Mouse (Mus musculus): ENCODE measurements at regions not wholly inside any gene's neighbourhood (a gene's known extent, or its start where the extent isn't known, plus 50 kb on each side); places are given as distances from the start of the nearest gene placed in this dataset.

GRCm38 (mm10) chr13:60084975-60085374 is 92.2 kb downstream of the Gas1 start:
- no peak for TF ChIP-seq POLR2A (IDR thresholded peaks at IDR 0.05; ENCODE audit: insufficient read depth, low read depth, low read length)
- no peak for TF ChIP-seq CTCF (IDR thresholded peaks at IDR 0.05)
- TF ChIP-seq EP300 (IDR thresholded peaks at IDR 0.05; ENCODE audit: insufficient read depth, low read depth, low read length), result no peak
- peak; percentile 13 to 29 for DNase-seq
- Histone ChIP-seq H3K79me2 (replicated peaks; ENCODE audit: control insufficient read depth, insufficient read depth, low read length) (no peaks in the 10 kb centered on the region), H3K27me3 (ENCODE audit: control insufficient read depth, insufficient read depth, low read length) (no peaks in the 10 kb centered on the region), H3K36me3 (ENCODE audit: control insufficient read depth, insufficient read depth, low read length) (no peaks in the 10 kb centered on the region), H3K27ac (no peak overlapping the region), H3K9ac (ENCODE audit: low read depth, low read length) (peak overlapping the region; percentile 31; the same call in 1 of the 2 replicates), H3K4me1 (ENCODE audit: control insufficient read depth, insufficient read depth, low read length) (peaks cover 2% of the 10 kb centered on the region; the same call in 1 of the 2 replicates), H3K4me3 (no peak overlapping the region)
- intact Hi-C loops (cut with DNase I), result no loop called here
- WGBS, result 43% methylated on average over 12 of the region's 12 CpGs

GRCm38 (mm10) chr13:60084290-60084689 is 92.9 kb downstream of the Gas1 start:
- H3K27ac ChIP-seq, result no peak overlapping the region
- intact Hi-C loops (cut with DNase I), result no loop called here
- TF ChIP-seq POLR2A (IDR thresholded peaks at IDR 0.05; ENCODE audit: insufficient read depth, low read depth, low read length) (no peak), EP300 (IDR thresholded peaks at IDR 0.05; ENCODE audit: insufficient read depth, low read depth, low read length) (no peak), CTCF (IDR thresholded peaks at IDR 0.05) (no peak)
- no peaks in the 10 kb centered on the region for H3K36me3 ChIP-seq (ENCODE audit: control insufficient read depth, insufficient read depth, low read length)
- no peak overlapping the region for H3K9ac ChIP-seq (ENCODE audit: low read depth, low read length)
- DNase-seq, result no peak
- no peaks in the 10 kb centered on the region for H3K27me3 ChIP-seq (ENCODE audit: control insufficient read depth, insufficient read depth, low read length)
- H3K4me3 ChIP-seq, result no peak overlapping the region
- H3K4me1 ChIP-seq (ENCODE audit: control insufficient read depth, insufficient read depth, low read length), result peaks cover 2% of the 10 kb centered on the region; the same call in 1 of the 2 replicates
- no peaks in the 10 kb centered on the region for H3K79me2 ChIP-seq (replicated peaks; ENCODE audit: control insufficient read depth, insufficient read depth, low read length)
- WGBS, result 56% methylated on average over 4 of the region's 4 CpGs

- intact Hi-C loops (cut with DNase I), result no loop called here
- TF ChIP-seq EP300 (IDR thresholded peaks at IDR 0.05; ENCODE audit: insufficient read depth, low read depth, low read length) (no peak), CTCF (IDR thresholded peaks at IDR 0.05) (no peak), POLR2A (IDR thresholded peaks at IDR 0.05; ENCODE audit: insufficient read depth, low read depth, low read length) (no peak)
- Histone ChIP-seq H3K4me1 (ENCODE audit: control insufficient read depth, insufficient read depth, low read length) (peaks cover 3% of the 10 kb centered on the region; the same call in 1 of the 2 replicates), H3K36me3 (ENCODE audit: control insufficient read depth, insufficient read depth, low read length) (no peaks in the 10 kb centered on the region), H3K4me3 (no peak overlapping the region), H3K27ac (no peak overlapping the region), H3K79me2 (replicated peaks; ENCODE audit: control insufficient read depth, insufficient read depth, low read length) (no peaks in the 10 kb centered on the region), H3K27me3 (ENCODE audit: control insufficient read depth, insufficient read depth, low read length) (no peaks in the 10 kb centered on the region), H3K9ac (ENCODE audit: low read depth, low read length) (no peak overlapping the region)
- DNase-seq, result no peak
- WGBS, result 77% methylated on average over 10 of the region's 10 CpGs
Observed at GRCm38 (mm10) chr13:60080113-60080512, 97.1 kb downstream of the Gas1 start.

GRCm38 (mm10) chr13:60078331-60079050 is 98.7 kb downstream of the Gas1 start:
- H3K79me2 ChIP-seq (replicated peaks; ENCODE audit: control insufficient read depth, insufficient read depth, low read length), result no peaks in the 10 kb centered on the region
- 69% methylated on average over 8 of the region's 8 CpGs for WGBS
- H3K27me3 ChIP-seq (ENCODE audit: control insufficient read depth, insufficient read depth, low read length), result no peaks in the 10 kb centered on the region
- no peak overlapping the region for H3K4me3 ChIP-seq
- H3K36me3 ChIP-seq (ENCODE audit: control insufficient read depth, insufficient read depth, low read length), result no peaks in the 10 kb centered on the region
- H3K27ac ChIP-seq, result no peak overlapping the region
- TF ChIP-seq CTCF (IDR thresholded peaks at IDR 0.05) (no peak), EP300 (IDR thresholded peaks at IDR 0.05; ENCODE audit: insufficient read depth, low read depth, low read length) (no peak), POLR2A (IDR thresholded peaks at IDR 0.05; ENCODE audit: insufficient read depth, low read depth, low read length) (no peak)
- peaks cover 3% of the 10 kb centered on the region; the same call in 1 of the 2 replicates for H3K4me1 ChIP-seq (ENCODE audit: control insufficient read depth, insufficient read depth, low read length)
- intact Hi-C loops (cut with DNase I), result no loop called here
- DNase-seq, result peak; percentile 44 to 62
- no peak overlapping the region for H3K9ac ChIP-seq (ENCODE audit: low read depth, low read length)

- H3K4me1 ChIP-seq (ENCODE audit: control insufficient read depth, insufficient read depth, low read length), result peaks cover 3% of the 10 kb centered on the region; the same call in 1 of the 2 replicates
- no peaks in the 10 kb centered on the region for H3K27me3 ChIP-seq (ENCODE audit: control insufficient read depth, insufficient read depth, low read length)
- no peaks in the 10 kb centered on the region for H3K36me3 ChIP-seq (ENCODE audit: control insufficient read depth, insufficient read depth, low read length)
- no peak overlapping the region for H3K27ac ChIP-seq
- TF ChIP-seq CTCF (IDR thresholded peaks at IDR 0.05) (no peak), EP300 (IDR thresholded peaks at IDR 0.05; ENCODE audit: insufficient read depth, low read depth, low read length) (no peak), POLR2A (IDR thresholded peaks at IDR 0.05; ENCODE audit: insufficient read depth, low read depth, low read length) (no peak)
- intact Hi-C loops (cut with DNase I), result no loop called here
- 52% methylated on average over 6 of the region's 6 CpGs for WGBS
- no peaks in the 10 kb centered on the region for H3K79me2 ChIP-seq (replicated peaks; ENCODE audit: control insufficient read depth, insufficient read depth, low read length)
- DNase-seq, result peak in 1 of 2 experiments; percentile 30
- no peak overlapping the region for H3K9ac ChIP-seq (ENCODE audit: low read depth, low read length)
- H3K4me3 ChIP-seq, result no peak overlapping the region
Observed at GRCm38 (mm10) chr13:60076147-60076800, 100.9 kb downstream of the Gas1 start.

- TF ChIP-seq POLR2A (IDR thresholded peaks at IDR 0.05; ENCODE audit: insufficient read depth, low read depth, low read length) (no peak), CTCF (IDR thresholded peaks at IDR 0.05) (peak; percentile 25; the same call in 1 of the 2 replicates), EP300 (IDR thresholded peaks at IDR 0.05; ENCODE audit: insufficient read depth, low read depth, low read length) (0 out of 2 replicates have a peak, but pooled peaks have one; percentile 31)
- H3K36me3 ChIP-seq (ENCODE audit: control insufficient read depth, insufficient read depth, low read length), result no peaks in the 10 kb centered on the region
- no peaks in the 10 kb centered on the region for H3K27me3 ChIP-seq (ENCODE audit: control insufficient read depth, insufficient read depth, low read length)
- intact Hi-C loops (cut with DNase I), result loop anchor here (5.0 kb wide), 1 partner anchor 106 kb away; the partner anchor contains the start of gene Gas1
- no peaks in the 10 kb centered on the region for H3K79me2 ChIP-seq (replicated peaks; ENCODE audit: control insufficient read depth, insufficient read depth, low read length)
- H3K27ac ChIP-seq, result peak overlapping the region; percentile 61
- H3K4me3 ChIP-seq, result no peak overlapping the region
- WGBS, result 44% methylated on average over 9 of the region's 9 CpGs
- peak; percentile 61 to 77 for DNase-seq
- no peak overlapping the region for H3K9ac ChIP-seq (ENCODE audit: low read depth, low read length)
- H3K4me1 ChIP-seq (ENCODE audit: control insufficient read depth, insufficient read depth, low read length), result 0 out of 2 replicates have a peak, but pooled peaks cover 1% of the 10 kb centered on the region
Observed at GRCm38 (mm10) chr13:60071595-60071994, 105.6 kb downstream of the Gas1 start.

Data from heart, adult 2 months (tissue).